Mouse (Mus musculus): ENCODE results near the gene Brms1.
A peak's percentile ranks its signal among the peaks of the same experiment; 100 is the strongest.

The Brms1 gene

GRCm38 (mm10) chr19:5087884-5088728 is 47.0 kb downstream of the Brms1 start, which contains the start of gene Yif1a:
Gene Yif1a, plus strand, starts transcription at chr19:5088538.
- peak; percentile 98 for DNase-seq (ENCODE audit: low spot score in 2 of 2)

- no peak for DNase-seq (ENCODE audit: low spot score in 2 of 2)
Observed at GRCm38 (mm10) chr19:5089324-5089723, 48.2 kb downstream of the Brms1 start.

GRCm38 (mm10) chr19:5092083-5092482 is 50.9 kb downstream of the Brms1 start:
- no peak for DNase-seq (ENCODE audit: low spot score in 2 of 2)

GRCm38 (mm10) chr19:5093481-5094242 is 52.5 kb downstream of the Brms1 start:
- no peak for DNase-seq (ENCODE audit: low spot score in 2 of 2)

GRCm38 (mm10) chr19:5094243-5094632 is 53.1 kb downstream of the Brms1 start:
- peak; percentile 91 to 98 for DNase-seq (ENCODE audit: low spot score in 2 of 2)

- no peak for DNase-seq (ENCODE audit: low spot score in 2 of 2)
Observed at GRCm38 (mm10) chr19:5094746-5095417, 53.7 kb downstream of the Brms1 start.

GRCm38 (mm10) chr19:5095887-5096474 is 54.8 kb downstream of the Brms1 start:
- DNase-seq (ENCODE audit: low spot score in 2 of 2) = no peak

- DNase-seq (ENCODE audit: low spot score in 2 of 2) = no peak
Observed at GRCm38 (mm10) chr19:5097521-5098362, 56.6 kb downstream of the Brms1 start.

- DNase-seq (ENCODE audit: low spot score in 2 of 2) = no peak
Observed at GRCm38 (mm10) chr19:5098363-5099143, 57.4 kb downstream of the Brms1 start, which contains the start of gene Cnih2. Gene Cnih2, minus strand, starts transcription at chr19:5098521.

All from left cerebral cortex, adult 9 months (tissue).